Mouse (Mus musculus) spleen, embryonic (tissue): ENCODE results near the gene Gnb1.
"Not testable (repeated sequence)": the region's sequence is repeated elsewhere in the genome, so short reads cannot be mapped to it uniquely, and the experiment has no call there.

Source experiments
- CTCF ChIA-PET: fragments of 350-600 bp; sonication (Branson Sonifier 250); formaldehyde crosslinking; loops from one replicate; lab custom pipeline; 2022; lab: Charles Lee

The Gnb1 gene

GRCm38 (mm10) chr4:155549993-155550392, 58.8 kb downstream of the Gnb1 start:
- CTCF ChIA-PET = no interaction called here

- CTCF ChIA-PET = no interaction called here
Observed at GRCm38 (mm10) chr4:155550446-155550845, 59.3 kb downstream of the Gnb1 start.

- CTCF ChIA-PET = no interaction called here
Observed at GRCm38 (mm10) chr4:155551073-155551472, 59.9 kb downstream of the Gnb1 start.

DNA sequence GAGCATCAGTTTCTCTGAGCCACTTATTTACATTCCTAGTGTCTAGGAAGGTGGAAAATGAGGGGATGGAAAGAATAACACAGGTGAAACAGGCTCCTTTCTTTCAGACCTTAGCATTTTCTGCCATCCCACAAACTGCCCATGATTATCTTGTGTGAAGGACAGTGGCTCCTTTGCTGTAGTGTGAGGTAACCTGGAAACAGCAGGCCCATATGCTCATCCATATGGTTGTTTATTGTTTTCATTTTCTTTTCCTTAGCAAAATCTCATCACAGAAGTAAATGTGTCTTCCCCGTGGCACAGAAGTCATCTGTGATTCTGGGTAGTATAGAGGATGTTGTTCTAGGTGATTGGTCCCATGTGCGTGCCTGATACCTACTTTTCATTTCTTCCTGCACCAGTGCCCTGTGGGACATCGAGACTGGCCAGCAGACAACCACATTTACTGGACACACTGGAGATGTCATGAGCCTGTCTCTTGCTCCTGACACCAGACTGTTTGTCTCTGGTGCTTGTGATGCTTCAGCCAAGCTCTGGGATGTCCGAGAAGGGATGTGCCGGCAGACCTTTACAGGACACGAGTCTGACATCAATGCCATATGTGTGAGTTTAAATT, 61.9 kb downstream of the Gnb1 start:
- CTCF ChIA-PET = interaction anchor here (0.7 kb wide), 1 partner anchor 14 kb away, joined by 3 read pairs; no protein-coding TSS in a partner anchor

GRCm38 (mm10) chr4:155554880-155555279, 63.7 kb downstream of the Gnb1 start:
- CTCF ChIA-PET = no interaction called here

DNA sequence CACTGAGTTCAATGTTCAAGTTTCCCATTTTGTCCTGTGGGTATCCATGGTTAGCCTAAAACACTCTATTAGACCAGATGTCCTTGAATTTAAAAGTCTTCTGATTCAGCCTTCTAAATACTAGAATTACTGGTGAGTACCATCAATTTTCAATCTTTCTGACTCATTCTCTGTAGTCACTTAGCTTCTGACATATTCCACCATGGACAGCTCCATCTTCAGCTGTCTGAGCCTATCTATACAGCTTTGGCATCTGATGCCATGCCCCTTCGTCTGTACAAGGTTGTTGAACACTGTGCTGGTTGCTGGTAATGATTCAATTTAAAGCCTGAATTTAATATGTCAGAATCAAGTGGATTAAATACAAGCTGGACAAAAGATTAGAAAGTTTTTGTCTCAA, 64.3 kb downstream of the Gnb1 start:
- CTCF ChIA-PET = no interaction called here

GRCm38 (mm10) chr4:155559454-155559853, 68.3 kb downstream of the Gnb1 start:
- CTCF ChIA-PET = no interaction called here

GRCm38 (mm10) chr4:155560932-155561331, 69.8 kb downstream of the Gnb1 start:
- CTCF ChIA-PET = interaction anchor here (0.6 kb wide), 1 partner anchor 1544 kb away, joined by 5 read pairs; no protein-coding TSS in a partner anchor

DNA sequence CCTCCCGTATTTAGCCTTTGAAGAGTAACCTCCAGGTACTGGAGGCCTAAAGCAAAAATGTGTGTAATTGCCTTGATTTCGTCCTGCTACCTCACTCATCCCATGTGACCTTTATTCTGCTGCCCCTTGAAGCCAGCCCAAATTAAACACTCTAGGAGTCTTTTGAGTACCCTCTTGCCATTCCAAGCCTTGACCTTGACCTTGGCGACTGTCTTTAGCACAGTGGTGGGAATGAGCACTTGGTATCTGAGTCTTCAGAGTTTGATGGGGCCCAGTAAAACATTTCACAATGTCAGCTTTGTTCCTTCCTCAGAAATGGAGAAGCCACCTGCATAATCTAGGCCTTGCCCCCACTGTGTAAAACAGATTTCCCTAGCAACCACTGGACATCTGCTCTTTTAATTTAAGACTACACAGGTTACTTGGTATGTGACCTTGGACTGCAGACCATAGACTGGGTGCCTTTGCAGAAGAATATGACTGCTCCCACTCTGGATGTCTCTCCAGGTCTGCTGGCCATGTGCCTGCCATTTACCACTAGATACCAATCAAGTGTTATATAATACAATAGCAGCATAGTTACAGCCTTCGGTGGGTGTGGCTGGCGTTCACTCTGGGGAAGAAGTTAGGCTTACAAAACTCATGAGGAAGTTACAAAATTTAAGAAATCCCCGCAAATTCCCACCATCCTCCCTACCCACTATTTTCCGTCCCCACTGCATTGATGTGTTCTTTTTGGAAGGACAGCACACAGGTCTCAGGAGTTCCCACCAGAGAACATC, 70.7 kb downstream of the Gnb1 start, which contains the start of gene Nadk:
Nadk (plus strand) TSS at position 718 of the 782 bp plus-strand sequence.
- CTCF ChIA-PET = interaction anchor here (0.5 to 0.6 kb wide), 2 partner anchors 56 to 1544 kb away, joined by 5 to 14 read pairs; no protein-coding TSS in a partner anchor

- CTCF ChIA-PET = interaction anchor here (0.8 kb wide), 1 partner anchor 37 kb away, joined by 9 read pairs; no protein-coding TSS in a partner anchor
Observed at GRCm38 (mm10) chr4:155562725-155563399, 71.7 kb downstream of the Gnb1 start.

DNA sequence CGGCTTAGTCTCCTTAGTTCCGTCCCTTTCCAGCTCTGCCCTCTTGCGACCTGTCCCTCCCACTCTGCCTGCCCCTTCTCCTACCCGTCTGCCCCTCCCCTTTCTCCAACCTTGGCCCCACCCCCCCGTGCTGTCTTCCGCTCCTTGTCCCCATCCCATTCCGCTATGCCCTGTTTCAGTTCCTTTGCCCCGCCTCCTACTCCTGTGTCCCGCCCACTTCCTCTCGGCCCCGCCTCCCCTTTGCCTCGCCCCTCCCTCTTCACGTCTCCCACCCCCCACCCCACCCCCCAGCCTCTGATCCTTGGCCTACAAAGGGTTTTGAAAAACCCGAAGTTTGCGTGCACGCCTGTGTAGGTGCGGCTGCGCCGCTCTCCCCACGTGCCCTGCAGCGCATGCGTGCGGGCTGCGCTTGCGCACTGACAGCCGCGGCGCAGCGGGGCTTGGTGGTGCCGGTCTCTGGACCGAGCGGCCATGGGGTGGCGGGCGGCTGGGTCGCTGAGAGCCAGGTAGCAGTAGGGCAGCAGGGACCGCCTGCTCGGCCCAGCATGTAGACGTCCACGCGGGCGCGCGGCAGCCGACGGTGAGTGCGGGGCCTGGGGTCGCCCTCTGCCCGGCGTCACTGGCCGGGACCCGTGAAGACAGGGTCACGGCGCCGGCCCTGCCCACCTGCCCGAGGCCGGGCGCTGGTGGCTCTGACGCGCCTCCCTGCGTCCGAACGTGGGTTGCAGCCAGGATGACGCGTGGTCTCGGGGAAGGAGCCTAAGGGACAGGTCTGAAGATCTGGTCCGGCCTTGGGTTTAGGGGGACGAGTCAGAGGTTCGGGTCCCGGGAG, 72.5 kb downstream of the Gnb1 start:
- CTCF ChIA-PET = no interaction called here

GRCm38 (mm10) chr4:155564315-155565069, 73.3 kb downstream of the Gnb1 start:
- CTCF ChIA-PET = interaction anchor here (0.9 kb wide), 1 partner anchor 81 kb away, joined by 3 read pairs; no protein-coding TSS in a partner anchor

DNA sequence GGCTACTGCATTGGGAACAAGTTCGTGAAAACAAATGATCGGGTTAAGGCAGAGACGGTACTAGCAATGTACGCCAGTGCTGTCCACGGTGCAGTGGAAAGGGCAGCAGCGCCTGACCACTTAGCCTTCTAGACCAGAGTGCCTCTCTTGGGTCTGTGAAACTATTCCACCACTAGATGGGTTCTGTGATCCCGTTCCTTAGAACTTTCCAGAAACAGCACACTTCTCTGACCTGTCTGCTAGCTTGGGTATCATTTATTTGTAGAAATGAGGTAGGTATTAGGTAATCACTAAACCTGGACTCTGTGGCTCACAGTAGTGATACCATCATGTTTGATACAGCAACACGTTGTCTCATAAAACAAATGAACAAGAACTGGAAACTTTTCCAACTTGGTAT, 75.4 kb downstream of the Gnb1 start:
- CTCF ChIA-PET = interaction anchor here (0.5 kb wide), 1 partner anchor 13 kb away, joined by 3 read pairs; no protein-coding TSS in a partner anchor

DNA sequence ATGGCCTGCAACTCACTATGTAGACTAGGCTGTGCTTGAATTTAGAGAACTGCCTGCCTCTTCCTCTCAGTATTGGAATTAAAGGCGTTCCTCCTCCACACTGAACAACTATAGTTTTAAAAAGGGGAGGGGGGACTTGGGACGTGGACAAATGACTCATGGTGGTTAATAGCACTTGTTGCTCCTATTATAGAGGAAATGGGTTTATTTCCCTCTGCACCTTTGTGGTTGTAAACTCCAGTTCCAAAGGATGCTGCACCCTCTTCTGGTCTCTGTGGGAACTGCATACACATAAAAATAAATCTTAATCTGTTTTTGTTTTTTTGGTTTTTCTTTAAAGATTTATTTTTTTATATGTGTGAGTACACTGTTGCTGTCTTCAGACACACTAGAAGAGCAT, 77.0 kb downstream of the Gnb1 start:
- CTCF ChIA-PET = no interaction called here

- CTCF ChIA-PET = no interaction called here
Observed at GRCm38 (mm10) chr4:155568632-155569370, 77.6 kb downstream of the Gnb1 start.

DNA sequence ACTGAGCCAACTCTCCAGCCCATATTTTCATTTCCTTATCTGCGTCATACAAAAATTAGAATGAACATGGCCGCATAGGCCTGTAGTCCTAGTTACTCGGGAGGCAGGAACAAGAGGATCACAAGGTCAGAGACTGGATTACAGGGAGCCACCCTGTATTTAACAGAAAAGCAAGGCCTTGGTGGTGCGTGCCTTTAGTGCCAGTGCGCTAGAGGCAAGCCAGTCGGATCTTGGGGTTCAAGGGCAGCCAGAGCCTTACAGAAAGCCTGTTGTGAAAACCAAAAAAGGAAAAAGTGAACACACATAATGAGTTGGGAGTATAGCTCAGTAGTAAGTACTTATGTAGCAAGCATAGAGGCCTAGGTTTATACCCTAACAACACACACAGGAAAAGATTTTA, 78.7 kb downstream of the Gnb1 start:
- CTCF ChIA-PET = no interaction called here

- CTCF ChIA-PET = not testable (repeated sequence)
Observed at GRCm38 (mm10) chr4:155570315-155570714, 79.2 kb downstream of the Gnb1 start.

DNA sequence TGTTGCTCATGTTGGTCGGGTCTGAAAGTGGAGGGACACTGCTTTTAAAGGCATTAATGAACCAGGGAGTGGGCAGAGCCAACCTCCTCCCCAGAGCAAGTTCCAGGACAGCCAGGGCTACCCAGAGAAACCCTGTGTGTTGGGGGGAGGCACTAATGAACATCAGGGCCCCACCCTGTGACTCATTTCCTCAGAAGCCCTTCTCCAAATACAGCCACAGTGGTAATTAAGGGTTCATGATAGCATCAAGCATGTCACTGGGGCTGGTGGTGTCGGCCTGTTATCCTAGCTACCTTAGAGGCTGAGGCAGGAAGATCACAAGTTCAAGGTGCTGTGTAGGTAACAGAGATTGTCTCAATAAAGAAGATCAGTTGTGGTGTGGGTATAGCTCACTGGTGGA, 80.3 kb downstream of the Gnb1 start:
- CTCF ChIA-PET = no interaction called here

DNA sequence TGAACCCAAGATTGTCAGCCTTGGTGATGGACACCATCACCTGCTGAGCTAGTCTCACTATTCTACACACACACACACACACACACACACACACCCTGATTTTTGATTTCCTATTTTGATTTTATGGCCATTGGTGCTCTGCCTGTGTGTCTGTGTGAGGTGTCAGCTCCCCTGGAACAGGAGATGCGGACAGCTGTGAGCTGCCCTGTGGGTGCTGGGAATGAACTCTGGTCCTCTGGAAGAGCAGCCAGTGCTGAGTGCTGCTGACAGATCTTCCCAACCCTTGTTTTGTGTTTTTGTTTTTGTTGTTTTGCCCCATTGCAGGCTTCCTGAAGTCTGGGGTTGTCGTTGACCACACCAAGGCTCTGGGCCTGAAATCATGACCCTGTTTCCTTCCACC, 82.0 kb downstream of the Gnb1 start:
- CTCF ChIA-PET = no interaction called here

GRCm38 (mm10) chr4:155573876-155574275, 82.7 kb downstream of the Gnb1 start:
- CTCF ChIA-PET = no interaction called here
